Mouse (Mus musculus) forebrain, embryonic 11.5 days (tissue): Measurements from ENCODE around the gene Nln. TPM values are rescaled to one million over a fixed set of nuclear protein-coding genes. Genes with fewer than 3 reads are reported as not detected.

Source experiments
- ATAC-seq: fragments of 200-750 bp; cut with Nextera tagmentation; replicated peaks from 2 replicates; pipeline ENCODE4 v1.8.0; 2017; ENCODE audit warnings: moderate TSS enrichment; ENCODE audit not compliant: low FRiP score
- DNase-seq: peaks from one replicate; pipeline ENCODE4 v3.0.0-alpha.2; 2017; ENCODE audit warnings: low spot score
- H3K27ac ChIP-seq: fragments of 300-500 bp; sonication (generic); 2 replicates; pipeline ENCODE4 v1.5.1; 2014; ENCODE audit warnings: low read depth, low read length
- H3K27me3 ChIP-seq: fragments of 300-500 bp; sonication (generic); 2 replicates; pipeline ENCODE4 v1.6.1; 2014; ENCODE audit warnings: mild to moderate bottlenecking, low read length, mixed read lengths; ENCODE audit not compliant: control insufficient read depth, insufficient read depth
- H3K36me3 ChIP-seq: fragments of 300-500 bp; sonication (generic); 2 replicates; pipeline ENCODE4 v1.6.1; 2014; ENCODE audit warnings: mild to moderate bottlenecking, low read length, moderate library complexity, mixed read lengths; ENCODE audit not compliant: control insufficient read depth, insufficient read depth
- H3K4me1 ChIP-seq: fragments of 300-500 bp; sonication (generic); replicated peaks from 2 replicates; pipeline ENCODE4 v1.6.1; 2014; ENCODE audit warnings: low read length, mixed read lengths; ENCODE audit not compliant: control insufficient read depth, insufficient read depth
- H3K4me2 ChIP-seq: fragments of 300-500 bp; sonication (generic); 2 replicates; pipeline ENCODE4 v1.6.1; 2014; ENCODE audit warnings: low read depth, mild to moderate bottlenecking, low read length, moderate library complexity, mixed read lengths; ENCODE audit not compliant: severe bottlenecking
- H3K4me3 ChIP-seq: fragments of 300-500 bp; sonication (generic); 2 replicates; pipeline ENCODE4 v1.5.1; 2014; ENCODE audit warnings: low read depth, low read length
- H3K9ac ChIP-seq: fragments of 300-500 bp; sonication (generic); 2 replicates; pipeline ENCODE4 v1.6.1; 2014; ENCODE audit warnings: low read length
- H3K9me3 ChIP-seq: fragments of 300-500 bp; sonication (generic); 2 replicates; pipeline ENCODE4 v1.6.1; 2016; ENCODE audit warnings: low read length, mixed read lengths; ENCODE audit not compliant: control insufficient read depth
- WGBS: fragments of 180-500 bp; shearing (Covaris S2); extraction: QIAGEN DNeasy Blood & Tissue Kit; methylation state at CpG from one replicate; pipeline ENCODE4 v1.1.7; 2014; 5-methylcytosine and 5-hydroxymethylcytosine counted together
- polyA plus RNA-seq: library from polyadenylated mRNA; unstranded; fragments of >200 nt; fragmentation: Nextera tagmentation; extraction: Ambion mirVana; gene quantifications from 2 replicates; pipeline ENCODE4 v1.2.1, GENCODE M21; 2014

The Nln gene
- polyA plus RNA-seq, 1 experiment from 2014 or later: 21.1 TPM

- Histone ChIP-seq H3K4me1 (no peaks in the 10 kb centered on the region), H3K36me3 (no peaks in the 10 kb centered on the region), H3K4me2 (no peak overlapping the region), H3K9me3 (no peaks in the 10 kb centered on the region), H3K27me3 (no peaks in the 10 kb centered on the region), H3K4me3 (no peak overlapping the region), H3K9ac (no peak overlapping the region), H3K27ac (no peak overlapping the region)
- DNase-seq (no peak), ATAC-seq (no peak)
- 94% methylated on average over 2 of the region's 2 CpGs for WGBS
Measured at GRCm38 (mm10) chr13:104132561-104132960, 23.1 kb upstream of the Nln start.

GRCm38 (mm10) chr13:104123662-104124381 lies 14.4 kb upstream of the Nln start:
- H3K27ac ChIP-seq: no peak overlapping the region
- 91% methylated on average over 20 of the region's 20 CpGs for WGBS
- ATAC-seq: no peak
- no peaks in the 10 kb centered on the region for H3K36me3 ChIP-seq
- no peaks in the 10 kb centered on the region for H3K9me3 ChIP-seq
- DNase-seq: no peak
- no peak overlapping the region for H3K9ac ChIP-seq
- no peak overlapping the region for H3K4me3 ChIP-seq
- no peaks in the 10 kb centered on the region for H3K27me3 ChIP-seq
- H3K4me2 ChIP-seq: no peak overlapping the region
- no peaks in the 10 kb centered on the region for H3K4me1 ChIP-seq

GRCm38 (mm10) chr13:104122078-104122840 lies 12.8 kb upstream of the Nln start:
- Histone ChIP-seq H3K27ac (no peak overlapping the region), H3K4me3 (no peak overlapping the region), H3K36me3 (no peaks in the 10 kb centered on the region), H3K4me1 (no peaks in the 10 kb centered on the region), H3K9ac (no peak overlapping the region), H3K27me3 (no peaks in the 10 kb centered on the region), H3K9me3 (no peaks in the 10 kb centered on the region), H3K4me2 (no peak overlapping the region)
- ATAC-seq (no peak), DNase-seq (no peak)
- WGBS: 71% methylated on average over 17 of the region's 17 CpGs

- Histone ChIP-seq H3K27ac (no peak overlapping the region), H3K9ac (no peak overlapping the region), H3K4me2 (no peak overlapping the region), H3K36me3 (no peaks in the 10 kb centered on the region), H3K27me3 (no peaks in the 10 kb centered on the region), H3K4me3 (no peak overlapping the region), H3K9me3 (no peaks in the 10 kb centered on the region; the same call in 1 of the 2 replicates), H3K4me1 (no peaks in the 10 kb centered on the region; the same call in 1 of the 2 replicates)
- no peak for DNase-seq
- no peak for ATAC-seq
- WGBS: 90% methylated on average over 2 of the region's 2 CpGs
Measured at GRCm38 (mm10) chr13:104114827-104115226, 5.4 kb upstream of the Nln start.

GRCm38 (mm10) chr13:104113782-104114181 lies 4.4 kb upstream of the Nln start:
- no peaks in the 10 kb centered on the region; the same call in 1 of the 2 replicates for H3K9me3 ChIP-seq
- no peak for ATAC-seq
- WGBS: 92% methylated on average over 4 of the region's 4 CpGs
- no peaks in the 10 kb centered on the region; the same call in 1 of the 2 replicates for H3K4me1 ChIP-seq
- H3K36me3 ChIP-seq: no peaks in the 10 kb centered on the region
- no peak overlapping the region for H3K4me2 ChIP-seq
- H3K27me3 ChIP-seq: no peaks in the 10 kb centered on the region
- H3K4me3 ChIP-seq: no peak overlapping the region
- DNase-seq: no peak
- no peak overlapping the region for H3K9ac ChIP-seq
- no peak overlapping the region for H3K27ac ChIP-seq

GRCm38 (mm10) chr13:104112266-104112900 lies 3.0 kb upstream of the Nln start:
- 49% methylated on average over 12 of the region's 12 CpGs for whole genome bisulfite sequencing
- H3K36me3 ChIP-seq: no peaks in the 10 kb centered on the region
- ATAC-seq (no peak), DNase-seq (no peak)
- no peak overlapping the region for H3K9ac ChIP-seq
- no peak overlapping the region for H3K27ac ChIP-seq
- H3K4me3 ChIP-seq: no peak overlapping the region
- no peaks in the 10 kb centered on the region; the same call in 1 of the 2 replicates for H3K9me3 ChIP-seq
- H3K4me2 ChIP-seq: no peak overlapping the region
- H3K4me1 ChIP-seq: peaks cover 2% of the 10 kb centered on the region; the same call in 1 of the 2 replicates
- H3K27me3 ChIP-seq: no peaks in the 10 kb centered on the region

GRCm38 (mm10) chr13:104110526-104110925 lies 1.1 kb upstream of the Nln start:
- peaks cover 2% of the 10 kb centered on the region; the same call in 1 of the 2 replicates for H3K4me1 ChIP-seq
- H3K36me3 ChIP-seq: no peaks in the 10 kb centered on the region
- 45% methylated on average over 7 of the region's 7 CpGs for WGBS
- peak overlapping the region; percentile 66 for H3K9ac ChIP-seq
- H3K27ac ChIP-seq: no peak overlapping the region
- peak overlapping the region; percentile 98 for H3K4me2 ChIP-seq
- no peak for ATAC-seq
- no peaks in the 10 kb centered on the region for H3K27me3 ChIP-seq
- H3K4me3 ChIP-seq: peak overlapping the region; percentile 74
- no peaks in the 10 kb centered on the region; the same call in 1 of the 2 replicates for H3K9me3 ChIP-seq
- no peak for DNase-seq

- Histone ChIP-seq H3K27ac (no peak overlapping the region), H3K4me2 (peak overlapping the region; percentile 98), H3K36me3 (no peaks in the 10 kb centered on the region), H3K4me3 (peak overlapping the region; percentile 74), H3K9me3 (no peaks in the 10 kb centered on the region; the same call in 1 of the 2 replicates), H3K4me1 (peaks cover 2% of the 10 kb centered on the region; the same call in 1 of the 2 replicates), H3K27me3 (no peaks in the 10 kb centered on the region), H3K9ac (peak overlapping the region; percentile 66)
- 2% methylated on average over 38 of the region's 38 CpGs for WGBS
- DNase-seq (peak; percentile 64), ATAC-seq (peak; percentile 84)
Measured at GRCm38 (mm10) chr13:104109816-104110521, 555 bp upstream of the Nln start.
